Mouse (Mus musculus) intestine, embryonic 14.5 days (tissue): Measurements from ENCODE around the gene Ino80d. TPM values are rescaled to one million over a fixed set of nuclear protein-coding genes. Genes with fewer than 3 reads are reported as not detected.

ENCODE experiments used
- ATAC-seq: fragments of 200-750 bp; cut with Nextera tagmentation; replicated peaks from 2 replicates; pipeline ENCODE4 v1.8.0; 2017; ENCODE audit warnings: low read depth, moderate number of reproducible peaks, moderate TSS enrichment, moderate library complexity; ENCODE audit not compliant: low FRiP score, low TSS enrichment
- DNase-seq: peaks from one replicate; pipeline ENCODE4 v3.0.0-alpha.2; 2018; ENCODE audit warnings: low spot score
- H3K27ac ChIP-seq: fragments of 300-500 bp; sonication (generic); 2 replicates; pipeline ENCODE4 v1.5.1; 2014; ENCODE audit warnings: low read depth, mild to moderate bottlenecking, control low read depth
- H3K27me3 ChIP-seq: fragments of 300-500 bp; sonication (generic); replicated peaks from 2 replicates; pipeline ENCODE4 v1.6.1; 2014; ENCODE audit warnings: low read length, control low read depth; ENCODE audit not compliant: control insufficient read depth, insufficient read depth
- H3K36me3 ChIP-seq: fragments of 300-500 bp; sonication (generic); 2 replicates; pipeline ENCODE4 v1.6.1; 2014; ENCODE audit warnings: low read length, control low read depth; ENCODE audit not compliant: control insufficient read depth, insufficient read depth
- H3K4me1 ChIP-seq: fragments of 300-500 bp; sonication (generic); replicated peaks from 2 replicates; pipeline ENCODE4 v1.6.1; 2014; ENCODE audit warnings: low read length, control low read depth, mixed read lengths; ENCODE audit not compliant: control insufficient read depth, insufficient read depth
- H3K4me2 ChIP-seq: fragments of 300-500 bp; sonication (generic); 2 replicates; pipeline ENCODE4 v1.6.1; 2014; ENCODE audit warnings: low read length
- H3K4me3 ChIP-seq: fragments of 300-500 bp; sonication (generic); 2 replicates; pipeline ENCODE4 v1.5.1; 2014; ENCODE audit warnings: low read depth, low read length, control low read depth, mixed read lengths
- H3K9ac ChIP-seq: fragments of 300-500 bp; sonication (generic); 2 replicates; pipeline ENCODE4 v1.6.1; 2014; ENCODE audit warnings: mild to moderate bottlenecking, low read length
- H3K9me3 ChIP-seq: fragments of 300-500 bp; sonication (generic); 2 replicates; pipeline ENCODE4 v1.6.1; 2016; ENCODE audit warnings: low read length, control low read depth; ENCODE audit not compliant: control insufficient read depth
- WGBS: fragments of 180-500 bp; shearing (Covaris S2); extraction: QIAGEN DNeasy Blood & Tissue Kit; methylation state at CpG from one replicate; pipeline ENCODE4 v1.1.7; 2014; 5-methylcytosine and 5-hydroxymethylcytosine counted together
- polyA plus RNA-seq: library from polyadenylated mRNA; unstranded; fragments of >200 nt; fragmentation: Nextera tagmentation; extraction: Ambion mirVana; gene quantifications from 2 replicates; pipeline ENCODE4 v1.2.1, GENCODE M21; 2014

Ino80d gene
- polyA plus RNA-seq, 1 experiment from 2014 or later = 16.1 TPM

DNA sequence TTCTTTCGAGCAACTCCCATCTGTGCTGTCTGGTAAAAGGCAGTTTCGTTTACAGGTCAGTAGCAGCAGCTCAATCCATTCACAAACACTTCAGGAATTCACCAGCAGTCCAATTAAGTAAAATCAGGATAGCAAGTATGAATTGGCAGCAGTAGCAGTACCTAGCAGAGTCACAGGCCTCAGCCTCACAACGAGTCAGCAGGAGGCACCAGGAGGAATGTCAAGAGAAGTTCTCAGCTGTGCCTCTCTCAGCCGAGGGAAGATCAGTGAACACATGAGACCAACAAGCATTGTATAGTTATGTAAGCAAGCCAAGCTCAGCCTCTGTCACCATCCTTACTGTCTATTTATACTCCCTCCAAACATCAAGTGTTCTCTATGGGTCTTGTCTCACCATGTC, 15.6 kb downstream of the Ino80d start:
- H3K9ac ChIP-seq = no peak overlapping the region
- no peak overlapping the region for H3K4me3 ChIP-seq
- no peak for DNase-seq
- ATAC-seq = no peak
- no peaks in the 10 kb centered on the region for H3K9me3 ChIP-seq
- no peaks in the 10 kb centered on the region for H3K27me3 ChIP-seq
- no peak overlapping the region for H3K27ac ChIP-seq
- WGBS = 77% methylated on average over 4 of the region's 4 CpGs
- no peak overlapping the region for H3K4me2 ChIP-seq
- H3K4me1 ChIP-seq = no peaks in the 10 kb centered on the region
- H3K36me3 ChIP-seq = peaks cover 76% of the 10 kb centered on the region

DNA sequence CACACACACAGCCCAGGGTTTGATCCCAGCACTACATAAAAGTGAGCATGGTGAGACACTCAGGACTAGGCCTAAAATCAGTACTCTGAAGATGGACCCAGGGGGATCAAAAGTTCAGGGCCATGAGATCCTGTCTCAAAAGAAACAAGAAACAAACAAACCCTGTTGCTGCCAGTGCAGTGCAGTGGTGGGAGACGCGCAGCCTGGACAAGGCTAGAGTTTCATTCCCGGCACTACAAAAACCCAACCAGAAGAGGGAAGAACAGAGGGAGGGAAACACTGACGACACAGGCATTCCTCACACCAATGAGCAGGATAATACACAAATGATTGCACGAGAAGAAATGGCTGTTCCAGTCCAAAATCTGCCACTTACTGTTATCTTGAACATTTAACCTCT, 18.4 kb downstream of the Ino80d start:
- peaks cover 80% of the 10 kb centered on the region for H3K36me3 ChIP-seq
- no peaks in the 10 kb centered on the region for H3K9me3 ChIP-seq
- H3K27ac ChIP-seq = no peak overlapping the region
- WGBS = 82% methylated on average over 5 of the region's 5 CpGs
- H3K4me3 ChIP-seq = no peak overlapping the region
- H3K4me1 ChIP-seq = no peaks in the 10 kb centered on the region
- H3K4me2 ChIP-seq = no peak overlapping the region
- DNase-seq (no peak), ATAC-seq (no peak)
- H3K9ac ChIP-seq = no peak overlapping the region
- H3K27me3 ChIP-seq = no peaks in the 10 kb centered on the region

GRCm38 (mm10) chr1:63089795-63090194, 24.7 kb downstream of the Ino80d start:
- Histone ChIP-seq H3K4me1 (no peaks in the 10 kb centered on the region), H3K9me3 (no peaks in the 10 kb centered on the region), H3K27ac (no peak overlapping the region), H3K36me3 (peaks cover 82% of the 10 kb centered on the region), H3K9ac (no peak overlapping the region), H3K4me3 (no peak overlapping the region), H3K27me3 (no peaks in the 10 kb centered on the region), H3K4me2 (no peak overlapping the region)
- DNase-seq (no peak), ATAC-seq (no peak)
- WGBS = 89% methylated on average over 5 of the region's 5 CpGs

DNA sequence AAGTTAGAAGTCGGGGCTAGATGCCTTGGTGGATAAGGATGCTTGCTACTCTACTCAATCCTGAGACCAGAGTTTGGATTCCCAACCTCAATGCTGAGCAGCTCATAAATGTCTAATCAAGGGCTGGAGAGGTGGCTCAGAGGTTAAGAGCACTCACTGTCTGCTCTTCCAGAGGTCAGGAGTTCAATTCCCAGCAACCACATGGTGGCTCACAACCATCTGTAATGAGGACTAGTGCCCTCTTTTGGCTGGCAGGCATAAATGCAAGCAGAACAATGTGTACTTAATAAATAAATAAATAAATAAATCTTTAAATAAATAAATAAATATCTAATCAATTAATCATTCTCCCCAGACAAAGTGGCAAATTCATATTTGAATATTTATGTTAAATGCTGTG, 25.9 kb downstream of the Ino80d start:
- no peak for ATAC-seq
- WGBS = 95% methylated on average over 1 of the region's 1 CpGs
- Histone ChIP-seq H3K9me3 (no peaks in the 10 kb centered on the region), H3K4me3 (no peak overlapping the region), H3K27me3 (no peaks in the 10 kb centered on the region), H3K4me2 (no peak overlapping the region), H3K9ac (no peak overlapping the region), H3K36me3 (peaks cover 83% of the 10 kb centered on the region), H3K4me1 (no peaks in the 10 kb centered on the region), H3K27ac (no peak overlapping the region)
- no peak for DNase-seq

- Histone ChIP-seq H3K4me3 (no peak overlapping the region), H3K9me3 (no peaks in the 10 kb centered on the region), H3K9ac (no peak overlapping the region), H3K4me2 (no peak overlapping the region), H3K27me3 (no peaks in the 10 kb centered on the region), H3K27ac (no peak overlapping the region), H3K36me3 (peaks cover 59% of the 10 kb centered on the region), H3K4me1 (no peaks in the 10 kb centered on the region)
- ATAC-seq = no peak
- DNase-seq = no peak
- 73% methylated on average over 5 of the region's 5 CpGs for WGBS
Observed at GRCm38 (mm10) chr1:63080277-63080676, 34.2 kb downstream of the Ino80d start.

DNA sequence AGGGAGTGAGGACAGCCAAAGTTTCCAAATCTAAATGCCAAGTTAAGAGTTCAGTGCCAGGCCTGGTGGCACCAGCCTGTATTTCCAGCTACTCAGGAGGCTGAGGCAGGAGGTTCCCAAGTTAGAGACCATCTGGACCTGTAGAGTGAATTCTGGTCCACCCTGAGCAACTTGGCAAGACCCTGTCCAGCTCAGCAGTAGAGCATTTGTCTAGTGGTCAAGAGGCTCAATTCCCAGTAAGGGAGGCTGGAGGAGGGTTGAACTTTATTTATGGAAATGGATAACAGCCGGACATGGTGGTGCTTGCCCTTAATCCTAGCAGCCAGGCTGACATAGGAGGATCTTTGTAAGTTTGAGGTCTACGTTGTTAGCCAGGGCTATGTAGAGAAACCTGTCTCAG, 38.1 kb downstream of the Ino80d start:
- H3K4me2 ChIP-seq = no peak overlapping the region
- H3K36me3 ChIP-seq = peaks cover 76% of the 10 kb centered on the region
- DNase-seq (no peak), ATAC-seq (no peak)
- H3K9me3 ChIP-seq = no peaks in the 10 kb centered on the region
- H3K27me3 ChIP-seq = no peaks in the 10 kb centered on the region
- WGBS = 95% methylated on average over 2 of the region's 2 CpGs
- no peak overlapping the region for H3K9ac ChIP-seq
- no peak overlapping the region for H3K4me3 ChIP-seq
- H3K27ac ChIP-seq = no peak overlapping the region
- H3K4me1 ChIP-seq = no peaks in the 10 kb centered on the region

- ATAC-seq (no peak), DNase-seq (no peak)
- peaks cover 97% of the 10 kb centered on the region for H3K36me3 ChIP-seq
- H3K9ac ChIP-seq = no peak overlapping the region
- H3K4me2 ChIP-seq = no peak overlapping the region
- 0 out of 2 replicates have a peak, but pooled peaks cover 2% of the 10 kb centered on the region for H3K9me3 ChIP-seq
- 88% methylated on average over 1 of the region's 1 CpGs for WGBS
- H3K4me3 ChIP-seq = no peak overlapping the region
- no peaks in the 10 kb centered on the region for H3K27me3 ChIP-seq
- H3K27ac ChIP-seq = no peak overlapping the region
- no peaks in the 10 kb centered on the region for H3K4me1 ChIP-seq
Observed at GRCm38 (mm10) chr1:63071379-63071778, 43.1 kb downstream of the Ino80d start.

- H3K9ac ChIP-seq = no peak overlapping the region
- no peak overlapping the region for H3K4me2 ChIP-seq
- H3K9me3 ChIP-seq = no peaks in the 10 kb centered on the region
- ATAC-seq = no peak
- H3K4me3 ChIP-seq = no peak overlapping the region
- no peak for DNase-seq
- H3K36me3 ChIP-seq = peaks cover 69% of the 10 kb centered on the region
- H3K27me3 ChIP-seq = no peaks in the 10 kb centered on the region
- H3K27ac ChIP-seq = no peak overlapping the region
- WGBS = 86% methylated on average over 12 of the region's 12 CpGs
- H3K4me1 ChIP-seq = no peaks in the 10 kb centered on the region
Observed at GRCm38 (mm10) chr1:63058361-63058760, 56.1 kb downstream of the Ino80d start.

DNA sequence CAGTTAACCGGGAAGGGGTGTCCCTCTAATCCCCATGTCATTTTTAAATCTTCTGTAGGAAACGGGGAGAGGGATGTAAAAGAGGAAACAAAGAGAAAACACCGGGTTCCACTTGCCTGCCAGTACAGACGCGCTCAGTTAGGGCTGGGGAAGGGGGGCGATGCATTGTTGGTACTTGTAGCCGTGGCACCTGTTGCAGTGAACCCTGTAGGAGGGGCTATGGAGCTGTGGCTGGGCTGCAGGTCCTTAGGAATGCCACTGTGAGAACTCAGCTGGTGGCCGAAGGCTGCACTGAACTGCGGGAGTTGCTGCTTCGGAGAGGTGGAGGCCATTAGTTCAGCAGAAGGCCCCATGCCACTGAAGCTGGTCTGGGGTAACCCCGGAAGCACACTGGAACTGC, 56.6 kb downstream of the Ino80d start:
- Histone ChIP-seq H3K9me3 (no peaks in the 10 kb centered on the region), H3K27ac (no peak overlapping the region), H3K36me3 (peaks cover 64% of the 10 kb centered on the region), H3K4me1 (no peaks in the 10 kb centered on the region), H3K9ac (no peak overlapping the region), H3K27me3 (no peaks in the 10 kb centered on the region), H3K4me2 (no peak overlapping the region), H3K4me3 (no peak overlapping the region)
- ATAC-seq (no peak), DNase-seq (no peak)
- 91% methylated on average over 11 of the region's 11 CpGs for WGBS
